Mouse (Mus musculus) limb, embryonic 10.5 days (tissue): ENCODE measurements around the gene Rad23a. TPM values are rescaled to one million over a fixed set of nuclear protein-coding genes. Genes with fewer than 3 reads are reported as not detected.
A peak's percentile ranks its signal among the peaks of the same experiment; 100 is the strongest.

Source experiments
- DNase-seq: peaks from one replicate; pipeline ENCODE4 v3.0.0-alpha.2; 2017; ENCODE audit warnings: low spot score
- H3K27ac ChIP-seq: fragments of 300-500 bp; sonication (generic); 2 replicates; pipeline ENCODE4 v1.5.1; 2016; ENCODE audit warnings: mild to moderate bottlenecking
- H3K27me3 ChIP-seq: fragments of 300-500 bp; sonication (generic); 2 replicates; pipeline ENCODE4 v1.6.1; 2016; ENCODE audit warnings: low read depth, mild to moderate bottlenecking; ENCODE audit not compliant: poor library complexity, severe bottlenecking
- H3K36me3 ChIP-seq: fragments of 300-500 bp; sonication (generic); 2 replicates; pipeline ENCODE4 v1.6.1; 2016; ENCODE audit warnings: mild to moderate bottlenecking, moderate library complexity
- H3K4me1 ChIP-seq: fragments of 300-500 bp; sonication (generic); 2 replicates; pipeline ENCODE4 v1.6.1; 2016
- H3K4me3 ChIP-seq: fragments of 300-500 bp; sonication (generic); 2 replicates; pipeline ENCODE4 v1.5.1; 2016; ENCODE audit warnings: mild to moderate bottlenecking, moderate library complexity
- H3K9me3 ChIP-seq: fragments of 300-500 bp; sonication (generic); replicated peaks from 2 replicates; pipeline ENCODE4 v1.6.1; 2016; ENCODE audit warnings: mild to moderate bottlenecking
- whole genome bisulfite sequencing: fragments of 180-500 bp; shearing (Covaris S2); methylation state at CpG from one replicate; pipeline ENCODE4 v1.1.7; 2016; 5-methylcytosine and 5-hydroxymethylcytosine counted together
- polyA plus RNA-seq: library from polyadenylated mRNA; unstranded; fragments of >200 nt; fragmentation: Nextera tagmentation; extraction: Ambion mirVana; gene quantifications from 2 replicates; pipeline ENCODE4 v1.2.1, GENCODE M21; 2016

Gene Rad23a
- polyA plus RNA-seq, result 119 and 122 TPM in 2 replicates

GRCm38 (mm10) chr8:84840248-84840999 lies at the start of gene Rad23a:
Gene Rad23a, minus strand, starts transcription at chr8:84840665.
- peak; percentile 95 for DNase-seq
- Histone ChIP-seq H3K4me3 (peak within 1 kb of the TSS; percentile 77), H3K9me3 (no peaks in the 10 kb centered on the region), H3K27me3 (no peaks in the 10 kb centered on the region), H3K27ac (peak within 1 kb of the TSS; percentile 94), H3K4me1 (peaks cover 62% of the 10 kb centered on the region), H3K36me3 (peaks cover 84% of the 10 kb centered on the region)
- under 1% methylated on average over 48 of the region's 55 CpGs for WGBS

- no peak for DNase-seq
- H3K4me1 ChIP-seq, result peaks cover 15% of the 10 kb centered on the region
- no peak overlapping the region for H3K4me3 ChIP-seq
- H3K36me3 ChIP-seq, result peaks cover 73% of the 10 kb centered on the region
- H3K9me3 ChIP-seq, result no peaks in the 10 kb centered on the region
- no peaks in the 10 kb centered on the region for H3K27me3 ChIP-seq
- H3K27ac ChIP-seq, result no peak overlapping the region
- 92% methylated on average over 1 of the region's 1 CpGs for WGBS
These were observed 48.7 kb upstream of the Rad23a start for GRCm38 (mm10) chr8:84889141-84889540.

- Histone ChIP-seq H3K27ac (no peak overlapping the region), H3K4me3 (no peak overlapping the region), H3K27me3 (no peaks in the 10 kb centered on the region), H3K9me3 (no peaks in the 10 kb centered on the region), H3K4me1 (peaks cover 10% of the 10 kb centered on the region), H3K36me3 (peaks cover 79% of the 10 kb centered on the region)
- DNase-seq, result no peak
- 96% methylated on average over 3 of the region's 3 CpGs for WGBS
These were observed 47.8 kb upstream of the Rad23a start for GRCm38 (mm10) chr8:84888280-84888679.

- Histone ChIP-seq H3K36me3 (peaks cover 59% of the 10 kb centered on the region), H3K27ac (no peak overlapping the region), H3K9me3 (no peaks in the 10 kb centered on the region), H3K4me3 (no peak overlapping the region), H3K4me1 (no peaks in the 10 kb centered on the region), H3K27me3 (no peaks in the 10 kb centered on the region)
- no peak for DNase-seq
- 88% methylated on average over 4 of the region's 4 CpGs for WGBS
These were observed 44.3 kb upstream of the Rad23a start for GRCm38 (mm10) chr8:84884728-84885127.

GRCm38 (mm10) chr8:84878915-84879314 lies 38.5 kb upstream of the Rad23a start:
- H3K4me1 ChIP-seq, result no peaks in the 10 kb centered on the region
- H3K27me3 ChIP-seq, result no peaks in the 10 kb centered on the region
- DNase-seq, result no peak
- 92% methylated on average over 1 of the region's 1 CpGs for WGBS
- peaks cover 7% of the 10 kb centered on the region for H3K36me3 ChIP-seq
- no peaks in the 10 kb centered on the region for H3K9me3 ChIP-seq
- no peak overlapping the region for H3K4me3 ChIP-seq
- no peak overlapping the region for H3K27ac ChIP-seq

- WGBS, result 86% methylated on average over 3 of the region's 3 CpGs
- Histone ChIP-seq H3K4me3 (no peak overlapping the region), H3K9me3 (no peaks in the 10 kb centered on the region), H3K36me3 (no peaks in the 10 kb centered on the region; the same call in 1 of the 2 replicates), H3K27ac (no peak overlapping the region), H3K27me3 (peaks cover 7% of the 10 kb centered on the region), H3K4me1 (peaks cover 6% of the 10 kb centered on the region)
- DNase-seq, result no peak
These were observed 37.0 kb upstream of the Rad23a start for GRCm38 (mm10) chr8:84877297-84878035.

GRCm38 (mm10) chr8:84874339-84874738 lies 33.9 kb upstream of the Rad23a start:
- Histone ChIP-seq H3K36me3 (peaks cover 6% of the 10 kb centered on the region), H3K27me3 (peaks cover 12% of the 10 kb centered on the region), H3K9me3 (no peaks in the 10 kb centered on the region), H3K27ac (no peak overlapping the region), H3K4me3 (no peak overlapping the region), H3K4me1 (peaks cover 16% of the 10 kb centered on the region)
- WGBS, result 92% methylated on average over 3 of the region's 3 CpGs
- DNase-seq, result no peak

GRCm38 (mm10) chr8:84873016-84873415 lies 32.6 kb upstream of the Rad23a start:
- Histone ChIP-seq H3K36me3 (peaks cover 19% of the 10 kb centered on the region), H3K9me3 (no peaks in the 10 kb centered on the region), H3K27me3 (peaks cover 12% of the 10 kb centered on the region), H3K27ac (no peak overlapping the region), H3K4me1 (peaks cover 16% of the 10 kb centered on the region), H3K4me3 (peak overlapping the region; percentile 59)
- WGBS, result 53% methylated on average over 4 of the region's 4 CpGs
- no peak for DNase-seq

- Histone ChIP-seq H3K27ac (peak overlapping the region; percentile 84), H3K4me3 (peak overlapping the region; percentile 59), H3K4me1 (peaks cover 16% of the 10 kb centered on the region), H3K27me3 (peaks cover 12% of the 10 kb centered on the region), H3K9me3 (no peaks in the 10 kb centered on the region), H3K36me3 (peaks cover 25% of the 10 kb centered on the region)
- DNase-seq, result peak; percentile 67
- 2% methylated on average over 54 of the region's 54 CpGs for WGBS
These were observed 32.0 kb upstream of the Rad23a start for GRCm38 (mm10) chr8:84872309-84872965.

GRCm38 (mm10) chr8:84871376-84872308 lies 31.2 kb upstream of the Rad23a start, which contains the start of gene Syce2:
Gene Syce2, plus strand, starts transcription at chr8:84872111.
- H3K27ac ChIP-seq, result peak within 1 kb of the TSS; percentile 84
- peak within 1 kb of the TSS; percentile 59 for H3K4me3 ChIP-seq
- peak; percentile 86 for DNase-seq
- H3K36me3 ChIP-seq, result peaks cover 33% of the 10 kb centered on the region
- WGBS, result 14% methylated on average over 44 of the region's 46 CpGs
- H3K27me3 ChIP-seq, result peaks cover 12% of the 10 kb centered on the region
- no peaks in the 10 kb centered on the region for H3K9me3 ChIP-seq
- H3K4me1 ChIP-seq, result peaks cover 16% of the 10 kb centered on the region

- no peaks in the 10 kb centered on the region for H3K9me3 ChIP-seq
- H3K36me3 ChIP-seq, result peaks cover 30% of the 10 kb centered on the region
- no peaks in the 10 kb centered on the region for H3K27me3 ChIP-seq
- peak; percentile 97 for DNase-seq
- WGBS, result under 1% methylated on average over 39 of the region's 39 CpGs
- peak within 1 kb of the TSS; percentile 93 for H3K4me3 ChIP-seq
- peak within 1 kb of the TSS; percentile 92 for H3K27ac ChIP-seq
- H3K4me1 ChIP-seq, result peaks cover 12% of the 10 kb centered on the region
These were observed 16.5 kb upstream of the Rad23a start, which contains the start of gene Farsa for GRCm38 (mm10) chr8:84856864-84857441. Gene Farsa, plus strand, starts transcription at chr8:84856989.
